Mouse (Mus musculus): ENCODE measurements around the gene Btrc.

DNA sequence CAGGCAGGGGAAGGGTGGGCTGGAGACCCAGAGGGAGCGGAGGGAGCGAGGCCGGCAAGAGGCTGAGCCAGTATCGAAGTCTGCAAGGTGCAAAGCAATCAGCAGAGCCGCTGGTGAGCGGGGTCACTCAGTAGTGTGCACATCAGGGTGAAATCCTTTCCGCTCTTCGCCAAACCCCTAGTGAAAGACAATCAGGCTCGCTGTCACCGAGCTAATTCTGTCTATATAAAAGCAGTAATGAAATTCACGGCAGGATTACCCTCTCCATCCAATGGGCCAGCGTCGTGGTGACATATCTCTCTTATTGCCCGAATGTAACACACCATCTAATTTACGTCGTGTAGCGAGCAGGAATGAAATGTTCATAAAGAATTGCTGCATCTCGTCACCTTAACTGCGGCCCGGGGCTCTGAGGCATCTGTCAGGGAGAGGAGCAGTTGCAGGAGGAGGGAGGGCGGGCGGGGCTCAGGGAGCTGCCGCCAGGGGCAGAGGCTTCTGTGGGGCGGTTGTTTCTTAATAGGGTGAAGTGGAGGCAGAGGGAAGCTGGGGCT is 33.7 kb upstream of the Btrc start:
- TF ChIP-seq POLR2A (IDR thresholded peaks at IDR 0.05; ENCODE audit: control insufficient read depth, low read depth, low read length) (no peak), CTCF (IDR thresholded peaks at IDR 0.05; ENCODE audit: control insufficient read depth, insufficient read depth, insufficient replicate concordance, low read depth, low read length) (no peak)
